Mouse (Mus musculus): ENCODE results near the gene Aldh1b1.

Gene Aldh1b1
- long read RNA-seq, experiment 1, transcript Aldh1b1-201 (2 exons, 2,298 nt), result major isoform, 33 of 34 reads
- long read RNA-seq, experiment 1, partial matches to known transcripts, result 0 of 34 reads
- long read RNA-seq, experiment 1, other reads (novel, unspliced or antisense), result 1 of 34 reads
- long read RNA-seq, experiment 2, transcript Aldh1b1-201 (2 exons, 2,298 nt), result major isoform, 28 of 34 reads
- long read RNA-seq, experiment 2, partial matches to known transcripts, result 0 of 34 reads
- long read RNA-seq, experiment 2, other reads (novel, unspliced or antisense), result 5 of 34 reads

GRCm38 (mm10) chr4:45798964-45799363 lies at the start of gene Aldh1b1:
Gene Aldh1b1 (plus strand): TSS chr4:45799022.
- intact Hi-C loops (cut with DNase I), result no loop called here

- intact Hi-C loops (cut with DNase I), result no loop called here
Measured at GRCm38 (mm10) chr4:45749449-45749848, 49.4 kb upstream of the Aldh1b1 start.

- intact Hi-C loops (cut with DNase I), result no loop called here
Measured at GRCm38 (mm10) chr4:45750477-45750876, 48.3 kb upstream of the Aldh1b1 start.

GRCm38 (mm10) chr4:45753211-45753809 lies 45.5 kb upstream of the Aldh1b1 start:
- intact Hi-C loops (cut with DNase I), result no loop called here

GRCm38 (mm10) chr4:45754171-45754570 lies 44.7 kb upstream of the Aldh1b1 start:
- intact Hi-C loops (cut with DNase I), result no loop called here

- intact Hi-C loops (cut with DNase I), result no loop called here
Measured at GRCm38 (mm10) chr4:45755097-45755496, 43.7 kb upstream of the Aldh1b1 start.

GRCm38 (mm10) chr4:45755881-45756280 lies 42.9 kb upstream of the Aldh1b1 start:
- intact Hi-C loops (cut with DNase I), result no loop called here

GRCm38 (mm10) chr4:45757941-45758340 lies 40.9 kb upstream of the Aldh1b1 start:
- intact Hi-C loops (cut with DNase I), result no loop called here

GRCm38 (mm10) chr4:45759411-45759810 lies 39.4 kb upstream of the Aldh1b1 start:
- intact Hi-C loops (cut with DNase I), result no loop called here

- intact Hi-C loops (cut with DNase I), result no loop called here
Measured at GRCm38 (mm10) chr4:45762600-45762999, 36.2 kb upstream of the Aldh1b1 start.

- intact Hi-C loops (cut with DNase I), result no loop called here
Measured at GRCm38 (mm10) chr4:45763288-45764140, 35.3 kb upstream of the Aldh1b1 start.

GRCm38 (mm10) chr4:45764141-45764494 lies 34.7 kb upstream of the Aldh1b1 start:
- intact Hi-C loops (cut with DNase I), result no loop called here

GRCm38 (mm10) chr4:45765121-45765564 lies 33.7 kb upstream of the Aldh1b1 start:
- intact Hi-C loops (cut with DNase I), result no loop called here

- intact Hi-C loops (cut with DNase I), result no loop called here
Measured at GRCm38 (mm10) chr4:45765565-45766201, 33.1 kb upstream of the Aldh1b1 start.

GRCm38 (mm10) chr4:45766774-45767173 lies 32.0 kb upstream of the Aldh1b1 start:
- intact Hi-C loops (cut with DNase I), result no loop called here

GRCm38 (mm10) chr4:45767891-45768558 lies 30.8 kb upstream of the Aldh1b1 start:
- intact Hi-C loops (cut with DNase I), result no loop called here

- intact Hi-C loops (cut with DNase I), result no loop called here
Measured at GRCm38 (mm10) chr4:45769141-45769540, 29.7 kb upstream of the Aldh1b1 start.

- intact Hi-C loops (cut with DNase I), result loop anchor here (5.0 to 10.0 kb wide), 4 partner anchors 38 to 353 kb away; no protein-coding TSS in a partner anchor
Measured at GRCm38 (mm10) chr4:45769791-45770637, 28.8 kb upstream of the Aldh1b1 start.

GRCm38 (mm10) chr4:45770638-45771033 lies 28.2 kb upstream of the Aldh1b1 start:
- intact Hi-C loops (cut with DNase I), result loop anchor here (5.0 to 10.0 kb wide), 4 partner anchors 38 to 353 kb away; no protein-coding TSS in a partner anchor

GRCm38 (mm10) chr4:45771173-45771572 lies 27.6 kb upstream of the Aldh1b1 start:
- intact Hi-C loops (cut with DNase I), result loop anchor here (5.0 to 10.0 kb wide), 4 partner anchors 39 to 354 kb away; no protein-coding TSS in a partner anchor
